In the genomic region with DNA sequence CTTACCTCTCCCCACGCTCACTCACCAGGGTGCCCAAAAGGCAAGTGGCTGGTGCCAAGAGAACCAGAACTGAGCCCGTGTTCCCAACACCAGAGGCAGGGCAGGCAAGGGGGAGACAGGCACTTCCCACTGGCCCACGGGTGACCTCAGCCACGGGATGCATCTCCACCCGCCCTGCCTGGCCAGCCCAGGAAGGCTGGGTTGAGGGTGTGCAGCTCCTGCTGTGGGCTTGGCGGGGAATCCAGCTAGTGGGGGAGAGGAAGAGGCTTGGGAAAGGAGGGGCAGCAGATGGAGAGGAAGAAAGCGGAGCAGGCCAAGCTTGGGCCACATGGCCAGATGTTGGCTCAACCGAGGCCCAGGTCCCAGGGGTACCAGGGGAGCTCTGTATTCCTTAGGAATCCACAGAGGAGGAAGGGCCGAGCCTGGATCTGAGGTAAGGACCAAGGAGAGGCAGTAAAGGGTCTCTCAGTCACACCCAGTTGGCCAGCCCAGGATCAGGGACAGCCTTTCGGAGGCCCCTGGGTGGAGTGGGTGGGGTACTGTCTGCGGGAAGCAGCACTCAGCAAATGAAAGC, we compare ENCODE assay signal across 9 mouse cellular contexts.
DNase-seq lines count a peak whose midpoint lies in the region; ATAC-seq lines count a peak whose summit lies in the region.
"Had no signal": no experiment of that assay in that cellular context is flagged by ENCODE, and none has a peak within 500 bp of the region (broad histone marks: within the 10 kb centered on the region; RNA-seq: fewer than 3 reads in every experiment).

No protein-coding gene starts in this region.

- no peaks in the 10 kb centered on the region for H3K9me3 ChIP-seq in forebrain, embryonic 10.5 days
- no peaks in the 10 kb centered on the region for H3K9me3 ChIP-seq in forebrain, embryonic 15.5 days
- no peaks in the 10 kb centered on the region for H3K9me3 ChIP-seq in embryonic facial prominence, embryonic 10.5 days
- no peaks in the 10 kb centered on the region for H3K9me3 ChIP-seq in heart, embryonic 12.5 days (replicated peaks)
- H3K9me3 ChIP-seq in kidney, embryonic 15.5 days (replicated peaks) = no peaks in the 10 kb centered on the region
- no peaks in the 10 kb centered on the region for H3K9me3 ChIP-seq in neural tube, embryonic 13.5 days

- peak overlapping the region; percentile 75 for H3K27ac ChIP-seq in forebrain, embryonic 10.5 days
- H3K27ac ChIP-seq in forebrain, embryonic 15.5 days (replicated peaks) = no peak overlapping the region
- H3K27ac ChIP-seq in embryonic facial prominence, embryonic 10.5 days (replicated peaks) = peak overlapping the region; percentile 81
- H3K27ac ChIP-seq in heart, embryonic 12.5 days (ENCODE audit: poor library complexity, severe bottlenecking) = no peak overlapping the region
- peak overlapping the region; percentile 15 for H3K27ac ChIP-seq in kidney, embryonic 15.5 days
- peak overlapping the region; percentile 65 for H3K27ac ChIP-seq in neural tube, embryonic 13.5 days (replicated peaks)
- H3K27ac ChIP-seq: macrophage had no signal

- 0 out of 2 replicates have a peak, but pooled peaks cover 13% of the 10 kb centered on the region for H3K36me3 ChIP-seq in forebrain, embryonic 10.5 days (replicated peaks)
- no peaks in the 10 kb centered on the region for H3K36me3 ChIP-seq in forebrain, embryonic 15.5 days
- peaks cover 6% of the 10 kb centered on the region; the same call in 1 of the 2 replicates for H3K36me3 ChIP-seq in embryonic facial prominence, embryonic 10.5 days (replicated peaks)
- no peaks in the 10 kb centered on the region for H3K36me3 ChIP-seq in heart, embryonic 12.5 days
- H3K36me3 ChIP-seq in kidney, embryonic 15.5 days = no peaks in the 10 kb centered on the region
- no peaks in the 10 kb centered on the region for H3K36me3 ChIP-seq in neural tube, embryonic 13.5 days

- H3K27me3 ChIP-seq in forebrain, embryonic 10.5 days (ENCODE audit: poor library complexity, severe bottlenecking) = no peaks in the 10 kb centered on the region
- H3K27me3 ChIP-seq in forebrain, embryonic 15.5 days = no peaks in the 10 kb centered on the region
- H3K27me3 ChIP-seq in embryonic facial prominence, embryonic 10.5 days (replicated peaks; ENCODE audit: low read depth, poor library complexity, severe bottlenecking) = no peaks in the 10 kb centered on the region
- no peaks in the 10 kb centered on the region for H3K27me3 ChIP-seq in heart, embryonic 12.5 days (replicated peaks)
- no peaks in the 10 kb centered on the region for H3K27me3 ChIP-seq in kidney, embryonic 15.5 days
- H3K27me3 ChIP-seq in neural tube, embryonic 13.5 days = no peaks in the 10 kb centered on the region

- WGBS in forebrain, embryonic 10.5 days = 61% methylated on average over 11 of the region's 11 CpGs
- WGBS in forebrain, embryonic 15.5 days = 66% methylated on average over 11 of the region's 11 CpGs
- WGBS in embryonic facial prominence, embryonic 10.5 days = 33% methylated on average over 11 of the region's 11 CpGs
- WGBS in heart, embryonic 12.5 days = 35% methylated on average over 11 of the region's 11 CpGs
- 41% methylated on average over 11 of the region's 11 CpGs for WGBS in kidney, embryonic 15.5 days
- 47% methylated on average over 11 of the region's 11 CpGs for WGBS in neural tube, embryonic 13.5 days

- H3K4me2 ChIP-seq in forebrain, embryonic 15.5 days (replicated peaks) = no peak overlapping the region
- no peak overlapping the region for H3K4me2 ChIP-seq in heart, embryonic 12.5 days
- H3K4me2 ChIP-seq in kidney, embryonic 15.5 days = 0 out of 2 replicates have a peak overlapping the region, but pooled peaks have one; percentile 1
- H3K4me2 ChIP-seq in neural tube, embryonic 13.5 days = no peak overlapping the region

- H3K4me3 ChIP-seq in forebrain, embryonic 10.5 days = no peak overlapping the region
- H3K4me3 ChIP-seq in forebrain, embryonic 15.5 days = no peak overlapping the region
- H3K4me3 ChIP-seq in embryonic facial prominence, embryonic 10.5 days = peak overlapping the region; percentile 21; the same call in 1 of the 2 replicates
- H3K4me3 ChIP-seq in heart, embryonic 12.5 days = no peak overlapping the region
- H3K4me3 ChIP-seq in kidney, embryonic 15.5 days (replicated peaks) = no peak overlapping the region
- no peak overlapping the region for H3K4me3 ChIP-seq in neural tube, embryonic 13.5 days

- H3K4me1 ChIP-seq in forebrain, embryonic 10.5 days = peaks cover 72% of the 10 kb centered on the region
- peaks cover 25% of the 10 kb centered on the region for H3K4me1 ChIP-seq in forebrain, embryonic 15.5 days
- peaks cover 66% of the 10 kb centered on the region for H3K4me1 ChIP-seq in embryonic facial prominence, embryonic 10.5 days
- H3K4me1 ChIP-seq in heart, embryonic 12.5 days (replicated peaks) = peaks cover 19% of the 10 kb centered on the region; the same call in 1 of the 2 replicates
- peaks cover 29% of the 10 kb centered on the region for H3K4me1 ChIP-seq in kidney, embryonic 15.5 days
- peaks cover 55% of the 10 kb centered on the region for H3K4me1 ChIP-seq in neural tube, embryonic 13.5 days (replicated peaks)

- no peak overlapping the region for H3K9ac ChIP-seq in forebrain, embryonic 15.5 days (replicated peaks)
- H3K9ac ChIP-seq in heart, embryonic 12.5 days = no peak overlapping the region
- no peak overlapping the region for H3K9ac ChIP-seq in kidney, embryonic 15.5 days
- 0 out of 2 replicates have a peak overlapping the region, but pooled peaks have one; percentile 38 for H3K9ac ChIP-seq in neural tube, embryonic 13.5 days

- no peak for DNase-seq in forebrain, embryonic 10.5 days (ENCODE audit: extremely low spot score, low spot score)
- DNase-seq in embryonic facial prominence, embryonic 10.5 days (ENCODE audit: low spot score) = peak; percentile 45
- no peak for DNase-seq in B cell, adult 2 months

- ATAC-seq in forebrain, embryonic 15.5 days (replicated peaks) = no peak
- peak; percentile 47; the same call in 1 of the 2 replicates for ATAC-seq in heart, embryonic 12.5 days (ENCODE audit: insufficient number of reproducible peaks, low FRiP score)
- peak; percentile 66 for ATAC-seq in kidney, embryonic 15.5 days (replicated peaks; ENCODE audit: low FRiP score)
- peak; percentile 21 for ATAC-seq in neural tube, embryonic 13.5 days (ENCODE audit: low read depth)
- no peak for ATAC-seq in CD4-positive, CD25-positive, alpha-beta regulatory T cell, adult 4 months

Comparison
In these comparisons a context has a peak if more than half of its experiments do, and no peak if none do; other contexts are left out.
1. H3K27ac ChIP-seq: peak in forebrain, embryonic 10.5 days (single experiment), embryonic facial prominence, embryonic 10.5 days (single experiment), kidney, embryonic 15.5 days (single experiment) and neural tube, embryonic 13.5 days (single experiment); none in forebrain, embryonic 15.5 days (single experiment) and heart, embryonic 12.5 days (single experiment).
2. ATAC-seq: peak in heart, embryonic 12.5 days (single experiment), kidney, embryonic 15.5 days (single experiment) and neural tube, embryonic 13.5 days (single experiment); none in forebrain, embryonic 15.5 days (single experiment) and CD4-positive, CD25-positive, alpha-beta regulatory T cell, adult 4 months (single experiment).